Mouse (Mus musculus): ENCODE measurements around the gene F830045P16Rik. TPM values are rescaled to one million over a fixed set of nuclear protein-coding genes. Genes with fewer than 3 reads are reported as not detected.
"Not testable (repeated sequence)": the region's sequence is repeated elsewhere in the genome, so short reads cannot be mapped to it uniquely, and the experiment has no call there.

F830045P16Rik gene
- polyA plus RNA-seq, 1 experiment from 2014 or later = not detected

- Histone ChIP-seq H3K27ac (ENCODE audit: low read length) (no peak overlapping the region), H3K4me2 (ENCODE audit: low read depth, low read length) (no peak overlapping the region), H3K4me1 (ENCODE audit: control insufficient read depth, insufficient read depth, low read length) (no peaks in the 10 kb centered on the region), H3K9ac (ENCODE audit: low read length) (no peak overlapping the region), H3K9me3 (replicated peaks; ENCODE audit: control insufficient read depth, low read length) (no peaks in the 10 kb centered on the region), H3K4me3 (ENCODE audit: low read length) (no peak overlapping the region), H3K27me3 (ENCODE audit: control insufficient read depth, insufficient read depth, low read length) (no peaks in the 10 kb centered on the region), H3K36me3 (ENCODE audit: control insufficient read depth, insufficient read depth) (no peaks in the 10 kb centered on the region)
- no peak for ATAC-seq (replicated peaks; ENCODE audit: extremely low read depth, insufficient read depth, low FRiP score)
- 64% methylated on average over 3 of the region's 3 CpGs for WGBS
Observed at GRCm38 (mm10) chr2:129483150-129483549, 53.3 kb downstream of the F830045P16Rik start.

GRCm38 (mm10) chr2:129471905-129472304, 64.5 kb downstream of the F830045P16Rik start:
- no peak overlapping the region for H3K27ac ChIP-seq (ENCODE audit: low read length)
- 22% methylated on average over 5 of the region's 5 CpGs for WGBS
- no peaks in the 10 kb centered on the region for H3K4me1 ChIP-seq (ENCODE audit: control insufficient read depth, insufficient read depth, low read length)
- no peaks in the 10 kb centered on the region for H3K9me3 ChIP-seq (replicated peaks; ENCODE audit: control insufficient read depth, low read length)
- H3K36me3 ChIP-seq (ENCODE audit: control insufficient read depth, insufficient read depth) = no peaks in the 10 kb centered on the region
- 0 out of 2 replicates have a peak, but pooled peaks cover 5% of the 10 kb centered on the region for H3K27me3 ChIP-seq (ENCODE audit: control insufficient read depth, insufficient read depth, low read length)
- H3K4me2 ChIP-seq (ENCODE audit: low read depth, low read length) = no peak overlapping the region
- H3K9ac ChIP-seq (ENCODE audit: low read length) = no peak overlapping the region
- no peak for ATAC-seq (replicated peaks; ENCODE audit: extremely low read depth, insufficient read depth, low FRiP score)
- H3K4me3 ChIP-seq (ENCODE audit: low read length) = no peak overlapping the region

GRCm38 (mm10) chr2:129470839-129471238, 65.6 kb downstream of the F830045P16Rik start:
- no peaks in the 10 kb centered on the region for H3K4me1 ChIP-seq (ENCODE audit: control insufficient read depth, insufficient read depth, low read length)
- no peak overlapping the region for H3K27ac ChIP-seq (ENCODE audit: low read length)
- H3K9me3 ChIP-seq (replicated peaks; ENCODE audit: control insufficient read depth, low read length) = no peaks in the 10 kb centered on the region
- 31% methylated on average over 2 of the region's 2 CpGs for WGBS
- ATAC-seq (replicated peaks; ENCODE audit: extremely low read depth, insufficient read depth, low FRiP score) = no peak
- 0 out of 2 replicates have a peak, but pooled peaks cover 5% of the 10 kb centered on the region for H3K27me3 ChIP-seq (ENCODE audit: control insufficient read depth, insufficient read depth, low read length)
- H3K36me3 ChIP-seq (ENCODE audit: control insufficient read depth, insufficient read depth) = no peaks in the 10 kb centered on the region
- no peak overlapping the region for H3K4me2 ChIP-seq (ENCODE audit: low read depth, low read length)
- no peak overlapping the region for H3K4me3 ChIP-seq (ENCODE audit: low read length)
- no peak overlapping the region for H3K9ac ChIP-seq (ENCODE audit: low read length)

GRCm38 (mm10) chr2:129438772-129439171, 97.6 kb downstream of the F830045P16Rik start:
- H3K4me2 ChIP-seq (ENCODE audit: low read depth, low read length); H3K27ac ChIP-seq (ENCODE audit: low read length); H3K27me3 ChIP-seq (ENCODE audit: control insufficient read depth, insufficient read depth, low read length); H3K9ac ChIP-seq (ENCODE audit: low read length); H3K36me3 ChIP-seq (ENCODE audit: control insufficient read depth, insufficient read depth); H3K9me3 ChIP-seq (replicated peaks; ENCODE audit: control insufficient read depth, low read length); H3K4me1 ChIP-seq (ENCODE audit: control insufficient read depth, insufficient read depth, low read length); H3K4me3 ChIP-seq (ENCODE audit: low read length); ATAC-seq (replicated peaks; ENCODE audit: extremely low read depth, insufficient read depth, low FRiP score): not testable (repeated sequence)
- WGBS = 85% methylated on average over 1 of the region's 1 CpGs

- no peak overlapping the region for H3K27ac ChIP-seq (ENCODE audit: low read length)
- no peak for ATAC-seq (replicated peaks; ENCODE audit: extremely low read depth, insufficient read depth, low FRiP score)
- peaks cover 2% of the 10 kb centered on the region; the same call in 1 of the 2 replicates for H3K9me3 ChIP-seq (replicated peaks; ENCODE audit: control insufficient read depth, low read length)
- no peak overlapping the region for H3K9ac ChIP-seq (ENCODE audit: low read length)
- H3K4me1 ChIP-seq (ENCODE audit: control insufficient read depth, insufficient read depth, low read length) = no peaks in the 10 kb centered on the region; the same call in 1 of the 2 replicates
- WGBS = 47% methylated on average over 1 of the region's 1 CpGs
- no peaks in the 10 kb centered on the region for H3K36me3 ChIP-seq (ENCODE audit: control insufficient read depth, insufficient read depth)
- no peak overlapping the region for H3K4me2 ChIP-seq (ENCODE audit: low read depth, low read length)
- no peak overlapping the region for H3K4me3 ChIP-seq (ENCODE audit: low read length)
- no peaks in the 10 kb centered on the region for H3K27me3 ChIP-seq (ENCODE audit: control insufficient read depth, insufficient read depth, low read length)
Observed at GRCm38 (mm10) chr2:129435154-129435553, 101.2 kb downstream of the F830045P16Rik start.

- no peak overlapping the region for H3K4me2 ChIP-seq (ENCODE audit: low read depth, low read length)
- H3K27me3 ChIP-seq (ENCODE audit: control insufficient read depth, insufficient read depth, low read length) = no peaks in the 10 kb centered on the region
- no peak overlapping the region for H3K4me3 ChIP-seq (ENCODE audit: low read length)
- no peak for ATAC-seq (replicated peaks; ENCODE audit: extremely low read depth, insufficient read depth, low FRiP score)
- 77% methylated on average over 3 of the region's 3 CpGs for WGBS
- H3K9ac ChIP-seq (ENCODE audit: low read length) = no peak overlapping the region
- H3K36me3 ChIP-seq (ENCODE audit: control insufficient read depth, insufficient read depth) = no peaks in the 10 kb centered on the region
- H3K4me1 ChIP-seq (ENCODE audit: control insufficient read depth, insufficient read depth, low read length) = no peaks in the 10 kb centered on the region
- no peak overlapping the region for H3K27ac ChIP-seq (ENCODE audit: low read length)
- H3K9me3 ChIP-seq (replicated peaks; ENCODE audit: control insufficient read depth, low read length) = peaks cover 4% of the 10 kb centered on the region
Observed at GRCm38 (mm10) chr2:129423741-129424140, 112.7 kb downstream of the F830045P16Rik start.

GRCm38 (mm10) chr2:129420897-129421561, 115.4 kb downstream of the F830045P16Rik start:
- ATAC-seq (replicated peaks; ENCODE audit: extremely low read depth, insufficient read depth, low FRiP score) = peak; percentile 14; the same call in 1 of the 2 replicates
- peaks cover 4% of the 10 kb centered on the region for H3K9me3 ChIP-seq (replicated peaks; ENCODE audit: control insufficient read depth, low read length)
- H3K4me3 ChIP-seq (ENCODE audit: low read length) = no peak overlapping the region
- 61% methylated on average over 10 of the region's 10 CpGs for WGBS
- no peaks in the 10 kb centered on the region for H3K36me3 ChIP-seq (ENCODE audit: control insufficient read depth, insufficient read depth)
- no peak overlapping the region for H3K27ac ChIP-seq (ENCODE audit: low read length)
- no peaks in the 10 kb centered on the region for H3K4me1 ChIP-seq (ENCODE audit: control insufficient read depth, insufficient read depth, low read length)
- no peaks in the 10 kb centered on the region for H3K27me3 ChIP-seq (ENCODE audit: control insufficient read depth, insufficient read depth, low read length)
- H3K9ac ChIP-seq (ENCODE audit: low read length) = no peak overlapping the region
- H3K4me2 ChIP-seq (ENCODE audit: low read depth, low read length) = no peak overlapping the region

GRCm38 (mm10) chr2:129419361-129419880, 117.0 kb downstream of the F830045P16Rik start:
- no peak for ATAC-seq (replicated peaks; ENCODE audit: extremely low read depth, insufficient read depth, low FRiP score)
- Histone ChIP-seq H3K27me3 (ENCODE audit: control insufficient read depth, insufficient read depth, low read length) (no peaks in the 10 kb centered on the region; the same call in 1 of the 2 replicates), H3K4me2 (ENCODE audit: low read depth, low read length) (no peak overlapping the region), H3K9ac (ENCODE audit: low read length) (no peak overlapping the region), H3K27ac (ENCODE audit: low read length) (no peak overlapping the region), H3K36me3 (ENCODE audit: control insufficient read depth, insufficient read depth) (no peaks in the 10 kb centered on the region), H3K4me1 (ENCODE audit: control insufficient read depth, insufficient read depth, low read length) (no peaks in the 10 kb centered on the region), H3K9me3 (replicated peaks; ENCODE audit: control insufficient read depth, low read length) (peaks cover 4% of the 10 kb centered on the region), H3K4me3 (ENCODE audit: low read length) (no peak overlapping the region)
- WGBS = 76% methylated on average over 3 of the region's 3 CpGs

- Histone ChIP-seq H3K27ac (ENCODE audit: low read length) (no peak overlapping the region), H3K9ac (ENCODE audit: low read length) (no peak overlapping the region), H3K27me3 (ENCODE audit: control insufficient read depth, insufficient read depth, low read length) (no peaks in the 10 kb centered on the region; the same call in 1 of the 2 replicates), H3K9me3 (replicated peaks; ENCODE audit: control insufficient read depth, low read length) (no peaks in the 10 kb centered on the region), H3K4me1 (ENCODE audit: control insufficient read depth, insufficient read depth, low read length) (no peaks in the 10 kb centered on the region), H3K36me3 (ENCODE audit: control insufficient read depth, insufficient read depth) (no peaks in the 10 kb centered on the region), H3K4me3 (ENCODE audit: low read length) (no peak overlapping the region), H3K4me2 (ENCODE audit: low read depth, low read length) (no peak overlapping the region)
- 78% methylated on average over 3 of the region's 3 CpGs for WGBS
- no peak for ATAC-seq (replicated peaks; ENCODE audit: extremely low read depth, insufficient read depth, low FRiP score)
Observed at GRCm38 (mm10) chr2:129414593-129414992, 121.8 kb downstream of the F830045P16Rik start.

Measured in heart, embryonic 16.5 days (tissue).